Mouse (Mus musculus) myocyte (in vitro differentiated cells): Measurements from ENCODE around the gene Tfrc. TPM values are rescaled to one million over a fixed set of nuclear protein-coding genes. Genes with fewer than 3 reads are reported as not detected.

ENCODE experiments used
- H3K27me3 ChIP-seq: one replicate; pipeline ENCODE4 v1.6.1; 2011; ENCODE audit not compliant: control insufficient read depth, insufficient read depth, insufficient read length
- H3K36me3 ChIP-seq: one replicate; pipeline ENCODE4 v1.6.1; 2011; ENCODE audit not compliant: control insufficient read depth, insufficient read depth
- H3K4me2 ChIP-seq: one replicate; pipeline ENCODE4 v1.6.1; 2011; ENCODE audit warnings: low read depth, control low read depth
- H3K4me3 ChIP-seq: one replicate; pipeline ENCODE4 v1.5.1; 2011; ENCODE audit warnings: mild to moderate bottlenecking, control low read depth, moderate library complexity
- H3K79me2 ChIP-seq: one replicate; pipeline ENCODE4 v1.6.1; 2011; ENCODE audit not compliant: control insufficient read depth, insufficient read depth
- H3ac ChIP-seq: one replicate; pipeline ENCODE4 v1.6.1; 2011; ENCODE audit not compliant: control insufficient read depth, insufficient read length
- CEBPB ChIP-seq: IDR thresholded peaks from 2 replicates; pipeline ENCODE4 v1.6.1; 2011; ENCODE audit warnings: mild to moderate bottlenecking, moderate library complexity; ENCODE audit not compliant: poor library complexity, insufficient read depth, severe bottlenecking
- E2F4 ChIP-seq: IDR thresholded peaks from one replicate; pipeline ENCODE4 v1.6.1; 2011; ENCODE audit warnings: mild to moderate bottlenecking, control low read depth, moderate library complexity; ENCODE audit not compliant: insufficient read depth
- MAX ChIP-seq: IDR thresholded peaks from one replicate; pipeline ENCODE4 v1.6.1; 2011; ENCODE audit warnings: low read depth, mild to moderate bottlenecking, control low read depth
- MYOD1 ChIP-seq, 3 experiments: IDR thresholded peaks; one replicate each; pipeline ENCODE4 v1.6.1; 2011; ENCODE audit warnings: control low read depth in 2 of 3, low read depth in 2 of 3, mild to moderate bottlenecking in 2 of 3, moderate library complexity in 1 of 3; ENCODE audit not compliant: insufficient read length in 2 of 3, control insufficient read depth in 1 of 3
- MYOG ChIP-seq, 3 experiments: IDR thresholded peaks; one replicate each; pipeline ENCODE4 v1.6.1; 2011; ENCODE audit warnings: control low read depth in 2 of 3, low read depth in 2 of 3, mild to moderate bottlenecking in 2 of 3; ENCODE audit not compliant: insufficient read length in 2 of 3, control insufficient read depth in 1 of 3, insufficient read depth in 1 of 3
- POLR2A ChIP-seq: IDR thresholded peaks from one replicate; pipeline ENCODE4 v1.6.1; 2011; ENCODE audit warnings: low read depth, mild to moderate bottlenecking, control low read depth, moderate library complexity; ENCODE audit not compliant: insufficient read length
- POLR2AphosphoS2 ChIP-seq: IDR thresholded peaks from one replicate; pipeline ENCODE4 v1.6.1; 2011; ENCODE audit warnings: low read depth, control low read depth; ENCODE audit not compliant: insufficient read length
- REST ChIP-seq: IDR thresholded peaks from one replicate; pipeline ENCODE4 v1.6.1; 2011; ENCODE audit warnings: mild to moderate bottlenecking, control low read depth, moderate library complexity; ENCODE audit not compliant: insufficient read depth, insufficient read length
- SRF ChIP-seq: IDR thresholded peaks from one replicate; pipeline ENCODE4 v1.6.1; 2011; ENCODE audit warnings: low read depth; ENCODE audit not compliant: control insufficient read depth, insufficient read length
- TCF12 ChIP-seq: IDR thresholded peaks from one replicate; pipeline ENCODE4 v1.6.1; 2011; ENCODE audit warnings: mild to moderate bottlenecking, control low read depth; ENCODE audit not compliant: poor library complexity, insufficient read depth, severe bottlenecking
- TCF3 ChIP-seq: IDR thresholded peaks from one replicate; pipeline ENCODE4 v1.6.1; 2011; ENCODE audit warnings: low read depth, control low read depth; ENCODE audit not compliant: insufficient read length
- USF1 ChIP-seq: IDR thresholded peaks from one replicate; pipeline ENCODE4 v1.6.1; 2011; ENCODE audit warnings: low read depth, mild to moderate bottlenecking, control low read depth, moderate library complexity
- polyA plus RNA-seq: library from polyadenylated mRNA; unstranded; fragments of >200 nt; fragmentation: generic; extraction: Trizol; gene quantifications from one replicate; pipeline ENCODE4 v1.2.1, GENCODE M21; 2012; ENCODE audit warnings: missing spikeins

Tfrc gene
- polyA plus RNA-seq, 1 experiment, result 55.4 TPM

GRCm38 (mm10) chr16:32593283-32593805 lies 15.4 kb upstream of the Tfrc start:
- Histone ChIP-seq H3ac (no peak overlapping the region), H3K79me2 (no peaks in the 10 kb centered on the region), H3K27me3 (peaks cover 44% of the 10 kb centered on the region), H3K4me3 (no peak overlapping the region), H3K4me2 (no peak overlapping the region), H3K36me3 (no peaks in the 10 kb centered on the region)
- TF ChIP-seq POLR2A, result no peak
- TF ChIP-seq REST, result no peak
- no peak for TF ChIP-seq USF1
- TF ChIP-seq E2F4, result no peak
- TF ChIP-seq MYOD1 (IDR thresholded peaks at IDR 0.05; ENCODE audit: control insufficient read depth in 1 of 3, insufficient read length in 2 of 3, low read depth in 2 of 3), result no peak
- TF ChIP-seq TCF12, result no peak
- TF ChIP-seq MAX, result no peak
- no peak for TF ChIP-seq MYOG (IDR thresholded peaks at IDR 0.05; ENCODE audit: control insufficient read depth in 1 of 3, insufficient read depth in 1 of 3, insufficient read length in 2 of 3, low read depth in 2 of 3)
- TF ChIP-seq TCF3, result no peak
- no peak for TF ChIP-seq SRF
- TF ChIP-seq POLR2AphosphoS2, result no peak
- TF ChIP-seq CEBPB, result no peak

- H3K27me3 ChIP-seq, result peaks cover 39% of the 10 kb centered on the region
- H3K36me3 ChIP-seq, result no peaks in the 10 kb centered on the region
- no peaks in the 10 kb centered on the region for H3K79me2 ChIP-seq
- H3K4me2 ChIP-seq, result no peak overlapping the region
- TF ChIP-seq MYOG (IDR thresholded peaks at IDR 0.05; ENCODE audit: control insufficient read depth in 1 of 3, insufficient read depth in 1 of 3, insufficient read length in 2 of 3, low read depth in 2 of 3) (no peak), TCF3 (no peak), POLR2A (no peak), MAX (no peak), POLR2AphosphoS2 (no peak)
- no peak overlapping the region for H3ac ChIP-seq
- H3K4me3 ChIP-seq, result no peak overlapping the region
These were observed 14.8 kb upstream of the Tfrc start for GRCm38 (mm10) chr16:32593916-32594315.

GRCm38 (mm10) chr16:32594701-32595100 lies 14.0 kb upstream of the Tfrc start:
- TF ChIP-seq TCF3, result no peak
- TF ChIP-seq CEBPB, result no peak
- TF ChIP-seq TCF12, result no peak
- no peak for TF ChIP-seq POLR2A
- TF ChIP-seq MYOD1 (IDR thresholded peaks at IDR 0.05; ENCODE audit: control insufficient read depth in 1 of 3, insufficient read length in 2 of 3, low read depth in 2 of 3), result no peak
- TF ChIP-seq E2F4, result no peak
- no peak for TF ChIP-seq MYOG (IDR thresholded peaks at IDR 0.05; ENCODE audit: control insufficient read depth in 1 of 3, insufficient read depth in 1 of 3, insufficient read length in 2 of 3, low read depth in 2 of 3)
- TF ChIP-seq USF1, result no peak
- no peak for TF ChIP-seq SRF
- TF ChIP-seq REST, result no peak
- Histone ChIP-seq H3K4me3 (no peak overlapping the region), H3ac (no peak overlapping the region), H3K27me3 (peaks cover 34% of the 10 kb centered on the region), H3K79me2 (no peaks in the 10 kb centered on the region), H3K4me2 (no peak overlapping the region), H3K36me3 (no peaks in the 10 kb centered on the region)

GRCm38 (mm10) chr16:32595142-32595855 lies 13.4 kb upstream of the Tfrc start:
- no peaks in the 10 kb centered on the region for H3K79me2 ChIP-seq
- H3K27me3 ChIP-seq, result peaks cover 31% of the 10 kb centered on the region
- H3K4me3 ChIP-seq, result no peak overlapping the region
- no peaks in the 10 kb centered on the region for H3K36me3 ChIP-seq
- H3ac ChIP-seq, result no peak overlapping the region
- TF ChIP-seq POLR2A (no peak), CEBPB (no peak), MYOD1 (IDR thresholded peaks at IDR 0.05; ENCODE audit: control insufficient read depth in 1 of 3, insufficient read length in 2 of 3, low read depth in 2 of 3) (no peak)
- no peak overlapping the region for H3K4me2 ChIP-seq

- Histone ChIP-seq H3K79me2 (no peaks in the 10 kb centered on the region), H3K27me3 (peaks cover 11% of the 10 kb centered on the region), H3K4me3 (no peak overlapping the region), H3ac (no peak overlapping the region), H3K36me3 (no peaks in the 10 kb centered on the region), H3K4me2 (peak overlapping the region; percentile 27)
- TF ChIP-seq TCF12 (no peak), E2F4 (no peak), CEBPB (no peak), MYOG (IDR thresholded peaks at IDR 0.05; ENCODE audit: control insufficient read depth in 1 of 3, insufficient read depth in 1 of 3, insufficient read length in 2 of 3, low read depth in 2 of 3) (no peak), TCF3 (no peak), MYOD1 (IDR thresholded peaks at IDR 0.05; ENCODE audit: control insufficient read depth in 1 of 3, insufficient read length in 2 of 3, low read depth in 2 of 3) (no peak), MAX (no peak), REST (no peak), SRF (no peak), POLR2A (no peak)
These were observed 10.8 kb upstream of the Tfrc start for GRCm38 (mm10) chr16:32597909-32598381.
